In genomic region chr10:80146568-80147011, GRCm38 (mm10) we compare ENCODE assay signal across 8 mouse cellular contexts. TPM values are rescaled to one million over a fixed set of nuclear protein-coding genes. Genes with fewer than 3 reads are reported as not detected.
A peak's percentile ranks its signal among the peaks of the same experiment; 100 is the strongest.
DNase-seq lines count a peak whose midpoint lies in the region; ATAC-seq and TF ChIP-seq lines count a peak whose summit lies in the region.

No protein-coding gene starts in this region.

- TF ChIP-seq CTCF in testis, adult 2 months (IDR thresholded peaks at IDR 0.05; ENCODE audit: control insufficient read depth, insufficient read depth, insufficient replicate concordance, low read depth, low read length): no peak

- H3K27me3 ChIP-seq in kidney, embryonic 16.5 days (ENCODE audit: insufficient read depth, low read length): no peaks in the 10 kb centered on the region
- H3K27me3 ChIP-seq in testis, adult 2 months (ENCODE audit: control insufficient read depth, insufficient read depth, low read length): no peaks in the 10 kb centered on the region

- TF ChIP-seq POLR2A in testis, adult 2 months (IDR thresholded peaks at IDR 0.05; ENCODE audit: control insufficient read depth, low read depth, low read length): no peak

- DNase-seq in cerebellum, adult 9-11 months: peak; percentile 77
- no peak for DNase-seq in cerebellum, adult 11-12 months
- DNase-seq in thymus, postnatal 4 days: peak; percentile 19
- DNase-seq in thymus, postnatal 0 days (ENCODE audit: low spot score): no peak
- DNase-seq in embryo, embryonic 11 days: no peak

- no peaks in the 10 kb centered on the region for H3K9me3 ChIP-seq in kidney, embryonic 16.5 days (ENCODE audit: low read length)

- H3K4me1 ChIP-seq in kidney, embryonic 16.5 days (ENCODE audit: insufficient read depth, low read length): peaks cover 39% of the 10 kb centered on the region
- peaks cover 47% of the 10 kb centered on the region for H3K4me1 ChIP-seq in testis, adult 2 months (ENCODE audit: control insufficient read depth, insufficient read depth, low read length)

- no peak overlapping the region for H3K4me3 ChIP-seq in kidney, embryonic 16.5 days (ENCODE audit: low read length)
- H3K4me3 ChIP-seq in testis, adult 2 months (ENCODE audit: control insufficient read depth, low read depth, low read length): no peak overlapping the region; the same call in 1 of the 2 replicates

- ATAC-seq in kidney, embryonic 16.5 days (ENCODE audit: low FRiP score, low TSS enrichment): no peak
- ATAC-seq in activated CD4-positive, CD25-positive, alpha-beta regulatory T cell, adult 4 months: no peak

- WGBS in kidney, embryonic 16.5 days: 65% methylated on average over 4 of the region's 4 CpGs

- H3K27ac ChIP-seq in kidney, embryonic 16.5 days (ENCODE audit: low read length): peak overlapping the region; percentile 69
- peak overlapping the region; percentile 72 for H3K27ac ChIP-seq in testis, adult 2 months (ENCODE audit: control insufficient read depth, insufficient read depth, low read depth, low read length)

- peak overlapping the region; percentile 16; the same call in 1 of the 2 replicates for H3K9ac ChIP-seq in kidney, embryonic 16.5 days (replicated peaks; ENCODE audit: low read length)

- H3K36me3 ChIP-seq in kidney, embryonic 16.5 days (ENCODE audit: insufficient read depth, low read length): peaks cover 42% of the 10 kb centered on the region
- H3K36me3 ChIP-seq in testis, adult 2 months (ENCODE audit: control insufficient read depth, insufficient read depth, low read length): peaks cover 4% of the 10 kb centered on the region; the same call in 1 of the 2 replicates

- no peak overlapping the region for H3K4me2 ChIP-seq in kidney, embryonic 16.5 days (replicated peaks; ENCODE audit: low read depth, low read length)

RNA-seq across cellular contexts. Expression of gene Midn, which starts 1.5 kb away (rescaled TPM):
- 13.1 and 18.8 TPM in 2 replicates for polyA plus RNA-seq in thymus, postnatal 0 days (2015; fragmentation: Nextera tagmentation; extraction: Ambion mirVana)
- polyA plus RNA-seq in kidney, embryonic 16.5 days (2015; fragmentation: Nextera tagmentation; extraction: Ambion mirVana): 15.9 and 16.8 TPM in 2 replicates
- 70.1 and 79.2 TPM in 2 replicates for polyA plus RNA-seq in testis, adult 2 months (2012; rRNA removed)
- 1 to 10 TPM; 7.3 to 9.2 TPM for polyA plus RNA-seq in activated CD4-positive, CD25-positive, alpha-beta regulatory T cell, adult 4 months (2017; shearing (Covaris generic))

RNA-seq across cellular contexts. Expression of gene Cbarp, which starts 6.0 kb away (rescaled TPM):
- 3.5 and 4.3 TPM in 2 replicates for polyA plus RNA-seq in thymus, postnatal 0 days (2015; fragmentation: Nextera tagmentation; extraction: Ambion mirVana)
- polyA plus RNA-seq in kidney, embryonic 16.5 days (2015; fragmentation: Nextera tagmentation; extraction: Ambion mirVana): 6.4 and 7.3 TPM in 2 replicates
- 3.8 and 5.1 TPM in 2 replicates for polyA plus RNA-seq in testis, adult 2 months (2012; rRNA removed)
- under 1 TPM; 0.74 to 0.96 TPM for polyA plus RNA-seq in activated CD4-positive, CD25-positive, alpha-beta regulatory T cell, adult 4 months (2017; shearing (Covaris generic))

RNA-seq across cellular contexts. Expression of gene Atp5d, which starts 8.2 kb away (rescaled TPM):
- 588 TPM in 2 replicates for polyA plus RNA-seq in thymus, postnatal 0 days (2015; fragmentation: Nextera tagmentation; extraction: Ambion mirVana)
- 676 and 688 TPM in 2 replicates for polyA plus RNA-seq in kidney, embryonic 16.5 days (2015; fragmentation: Nextera tagmentation; extraction: Ambion mirVana)
- polyA plus RNA-seq in testis, adult 2 months (2012; rRNA removed): 241 and 347 TPM in 2 replicates
- 100 to 1,000 TPM; 338 to 428 TPM for polyA plus RNA-seq in activated CD4-positive, CD25-positive, alpha-beta regulatory T cell, adult 4 months (2017; shearing (Covaris generic))

RNA-seq across cellular contexts. Expression of gene Cirbp, which starts 19.2 kb away (rescaled TPM):
- polyA plus RNA-seq in thymus, postnatal 0 days (2015; fragmentation: Nextera tagmentation; extraction: Ambion mirVana): 226 and 376 TPM in 2 replicates
- polyA plus RNA-seq in kidney, embryonic 16.5 days (2015; fragmentation: Nextera tagmentation; extraction: Ambion mirVana): 96.2 and 101 TPM in 2 replicates
- 105 and 127 TPM in 2 replicates for polyA plus RNA-seq in testis, adult 2 months (2012; rRNA removed)
- 100 to 1,000 TPM; 132 to 177 TPM for polyA plus RNA-seq in activated CD4-positive, CD25-positive, alpha-beta regulatory T cell, adult 4 months (2017; shearing (Covaris generic))

RNA-seq across cellular contexts. Expression of gene 1600002K03Rik, which starts 26.2 kb away (rescaled TPM):
- 15.3 and 15.4 TPM in 2 replicates for polyA plus RNA-seq in thymus, postnatal 0 days (2015; fragmentation: Nextera tagmentation; extraction: Ambion mirVana)
- 15.2 and 15.3 TPM in 2 replicates for polyA plus RNA-seq in kidney, embryonic 16.5 days (2015; fragmentation: Nextera tagmentation; extraction: Ambion mirVana)
- 7.4 and 7.9 TPM in 2 replicates for polyA plus RNA-seq in testis, adult 2 months (2012; rRNA removed)
- polyA plus RNA-seq in activated CD4-positive, CD25-positive, alpha-beta regulatory T cell, adult 4 months (2017; shearing (Covaris generic)): 10 to 100 TPM; 18.0 to 22.7 TPM

Comparison
In these comparisons a context has a peak if more than half of its experiments do, and no peak if none do; other contexts are left out.
1. DNase-seq: peak in cerebellum, adult 9-11 months (single experiment) and thymus, postnatal 4 days (single experiment); none in cerebellum, adult 11-12 months (single experiment), thymus, postnatal 0 days (single experiment) and embryo, embryonic 11 days (single experiment).